Mouse (Mus musculus): ENCODE results near the gene Map3k7cl. TPM values are rescaled to one million over a fixed set of nuclear protein-coding genes. Genes with fewer than 3 reads are reported as not detected.

The Map3k7cl gene
- polyA plus RNA-seq, 1 experiment from 2014 or later: 0.39 TPM

DNA sequence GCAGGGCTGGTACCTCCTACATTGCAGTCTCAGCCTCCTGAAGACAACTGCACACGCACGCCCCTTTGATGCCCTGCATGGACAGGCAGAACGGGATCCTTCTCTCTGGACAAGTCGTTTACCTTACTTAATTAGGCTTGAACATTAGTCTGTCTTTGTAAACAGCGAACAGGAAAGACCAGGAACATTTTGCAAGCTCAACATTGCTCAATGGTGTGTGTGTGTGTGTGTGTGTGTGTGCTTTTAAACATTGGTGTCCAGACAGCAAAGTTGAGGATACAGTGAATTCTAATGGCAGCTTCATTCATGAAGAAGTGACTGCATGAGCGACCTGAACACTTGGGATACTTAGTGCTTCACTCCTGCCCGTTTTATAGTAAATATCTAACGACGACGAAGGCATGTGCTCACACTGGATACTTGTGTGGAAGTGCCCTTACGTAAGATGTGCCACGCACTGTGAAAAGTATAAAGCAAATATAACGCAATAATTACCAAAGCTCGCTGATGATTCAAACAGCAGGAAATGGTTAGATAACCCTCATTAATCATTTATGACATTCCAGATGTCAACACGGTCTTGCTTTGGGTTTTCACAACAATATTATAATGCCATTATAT lies 59.2 kb downstream of the Map3k7cl start:
- Histone ChIP-seq H3K9me3 (ENCODE audit: control insufficient read depth, low read depth, low read length) (no peaks in the 10 kb centered on the region), H3K27ac (ENCODE audit: low read length) (no peak overlapping the region), H3K9ac (replicated peaks; ENCODE audit: low read depth, low read length) (no peak overlapping the region), H3K4me1 (ENCODE audit: control insufficient read depth, insufficient read depth, low read length) (no peaks in the 10 kb centered on the region), H3K27me3 (ENCODE audit: control insufficient read depth, insufficient read depth, low read length) (no peaks in the 10 kb centered on the region), H3K4me2 (replicated peaks; ENCODE audit: low read depth, low read length) (no peak overlapping the region), H3K4me3 (ENCODE audit: low read depth, low read length) (no peak overlapping the region), H3K36me3 (ENCODE audit: control insufficient read depth, insufficient read depth, low read length) (no peaks in the 10 kb centered on the region)
- 69% methylated on average over 15 of the region's 15 CpGs for WGBS
- ATAC-seq (ENCODE audit: insufficient number of reproducible peaks, insufficient read depth, low FRiP score, low read depth): no peak

DNA sequence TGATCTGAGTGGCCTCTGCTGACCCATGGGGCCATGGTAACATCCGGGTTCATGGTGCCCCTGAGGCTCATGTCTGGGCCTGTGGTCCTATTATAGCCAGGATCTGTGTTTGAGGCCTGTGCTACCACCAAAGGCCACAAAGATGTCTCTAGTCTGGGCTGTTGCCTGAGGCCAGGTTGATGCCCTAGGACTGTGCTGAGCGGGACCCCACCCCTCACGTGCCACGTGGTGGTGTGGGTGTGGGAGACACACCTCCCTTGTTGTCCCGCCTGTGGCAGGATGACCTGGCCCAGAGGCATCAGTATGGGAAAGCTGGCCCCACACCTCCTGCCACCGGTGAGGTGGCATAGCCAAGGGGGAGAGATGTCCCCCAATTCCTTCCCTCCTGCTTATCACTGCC lies 64.2 kb downstream of the Map3k7cl start:
- 77% methylated on average over 6 of the region's 6 CpGs for WGBS

DNA sequence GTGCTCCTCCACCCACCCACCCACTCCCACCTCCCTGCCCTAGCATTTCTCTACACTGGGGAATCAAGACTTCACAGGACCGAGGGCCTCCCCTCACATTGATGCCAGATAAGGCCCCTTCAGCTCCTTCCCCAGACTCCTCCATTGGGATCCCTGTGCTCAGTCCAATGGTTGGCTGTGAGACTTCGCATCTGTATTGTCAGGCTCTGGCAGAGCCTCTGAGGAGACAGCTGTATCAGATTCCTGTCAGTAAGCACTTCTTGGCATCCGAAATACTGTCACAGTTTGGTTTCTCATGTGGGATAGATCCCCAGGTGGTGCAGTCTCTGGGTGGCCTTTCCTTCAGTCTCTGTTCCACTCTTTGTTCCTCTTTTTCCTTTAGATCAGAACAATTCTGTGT lies 68.1 kb downstream of the Map3k7cl start:
- 80% methylated on average over 3 of the region's 3 CpGs for WGBS

More for the DNA sequence above, 64.2 kb downstream of the Map3k7cl start:
- no peak for ATAC-seq (ENCODE audit: insufficient number of reproducible peaks, insufficient read depth, low FRiP score, low read depth)
- H3K4me1 ChIP-seq (ENCODE audit: control insufficient read depth, insufficient read depth, low read length): no peaks in the 10 kb centered on the region
- H3K36me3 ChIP-seq (ENCODE audit: control insufficient read depth, insufficient read depth, low read length): no peaks in the 10 kb centered on the region
- no peaks in the 10 kb centered on the region for H3K9me3 ChIP-seq (ENCODE audit: control insufficient read depth, low read depth, low read length)
- no peak overlapping the region for H3K9ac ChIP-seq (replicated peaks; ENCODE audit: low read depth, low read length)
- no peak overlapping the region for H3K27ac ChIP-seq (ENCODE audit: low read length)
- no peak overlapping the region for H3K4me3 ChIP-seq (ENCODE audit: low read depth, low read length)
- H3K27me3 ChIP-seq (ENCODE audit: control insufficient read depth, insufficient read depth, low read length): no peaks in the 10 kb centered on the region
- H3K4me2 ChIP-seq (replicated peaks; ENCODE audit: low read depth, low read length): no peak overlapping the region

GRCm38 (mm10) chr16:87623881-87624280 lies 70.8 kb downstream of the Map3k7cl start:
- no peak overlapping the region for H3K9ac ChIP-seq (replicated peaks; ENCODE audit: low read depth, low read length)
- H3K4me1 ChIP-seq (ENCODE audit: control insufficient read depth, insufficient read depth, low read length): no peaks in the 10 kb centered on the region
- peaks cover 5% of the 10 kb centered on the region; the same call in 1 of the 2 replicates for H3K9me3 ChIP-seq (ENCODE audit: control insufficient read depth, low read depth, low read length)
- 87% methylated on average over 5 of the region's 5 CpGs for WGBS
- no peak for ATAC-seq (ENCODE audit: insufficient number of reproducible peaks, insufficient read depth, low FRiP score, low read depth)
- no peaks in the 10 kb centered on the region for H3K27me3 ChIP-seq (ENCODE audit: control insufficient read depth, insufficient read depth, low read length)
- no peaks in the 10 kb centered on the region for H3K36me3 ChIP-seq (ENCODE audit: control insufficient read depth, insufficient read depth, low read length)
- no peak overlapping the region for H3K4me2 ChIP-seq (replicated peaks; ENCODE audit: low read depth, low read length)
- H3K27ac ChIP-seq (ENCODE audit: low read length): no peak overlapping the region
- no peak overlapping the region for H3K4me3 ChIP-seq (ENCODE audit: low read depth, low read length)

More for the DNA sequence above, 68.1 kb downstream of the Map3k7cl start:
- H3K27me3 ChIP-seq (ENCODE audit: control insufficient read depth, insufficient read depth, low read length): no peaks in the 10 kb centered on the region
- no peaks in the 10 kb centered on the region for H3K36me3 ChIP-seq (ENCODE audit: control insufficient read depth, insufficient read depth, low read length)
- H3K27ac ChIP-seq (ENCODE audit: low read length): no peak overlapping the region
- no peaks in the 10 kb centered on the region for H3K4me1 ChIP-seq (ENCODE audit: control insufficient read depth, insufficient read depth, low read length)
- H3K4me2 ChIP-seq (replicated peaks; ENCODE audit: low read depth, low read length): no peak overlapping the region
- peaks cover under 1% of the 10 kb centered on the region; the same call in 1 of the 2 replicates for H3K9me3 ChIP-seq (ENCODE audit: control insufficient read depth, low read depth, low read length)
- no peak for ATAC-seq (ENCODE audit: insufficient number of reproducible peaks, insufficient read depth, low FRiP score, low read depth)
- no peak overlapping the region for H3K9ac ChIP-seq (replicated peaks; ENCODE audit: low read depth, low read length)
- H3K4me3 ChIP-seq (ENCODE audit: low read depth, low read length): no peak overlapping the region

DNA sequence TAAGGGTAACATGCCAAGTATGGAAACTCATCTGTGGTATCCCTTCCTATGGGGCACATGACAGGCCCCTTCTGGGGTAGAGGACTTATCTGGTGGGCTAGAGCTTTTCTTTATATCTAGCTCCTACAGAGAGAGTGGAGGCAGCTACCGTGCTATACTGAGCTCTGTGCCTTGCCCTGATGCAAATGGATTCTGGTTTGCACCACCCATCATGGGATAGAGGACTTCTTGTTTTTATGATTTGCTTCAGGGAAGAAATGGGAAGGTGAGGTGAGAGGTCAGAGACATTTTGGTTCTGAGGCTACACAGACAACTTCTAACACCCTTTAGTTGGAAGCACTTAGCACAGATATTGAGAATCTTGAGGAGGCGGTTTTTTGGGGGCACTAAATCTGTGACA lies 71.8 kb downstream of the Map3k7cl start:
- no peak; the same call in 1 of the 2 replicates for ATAC-seq (ENCODE audit: insufficient number of reproducible peaks, insufficient read depth, low FRiP score, low read depth)
- H3K27ac ChIP-seq (ENCODE audit: low read length): no peak overlapping the region
- no peaks in the 10 kb centered on the region for H3K36me3 ChIP-seq (ENCODE audit: control insufficient read depth, insufficient read depth, low read length)
- H3K9me3 ChIP-seq (ENCODE audit: control insufficient read depth, low read depth, low read length): peaks cover 5% of the 10 kb centered on the region; the same call in 1 of the 2 replicates
- H3K4me2 ChIP-seq (replicated peaks; ENCODE audit: low read depth, low read length): no peak overlapping the region
- H3K9ac ChIP-seq (replicated peaks; ENCODE audit: low read depth, low read length): no peak overlapping the region
- 76% methylated on average over 2 of the region's 2 CpGs for WGBS
- H3K4me3 ChIP-seq (ENCODE audit: low read depth, low read length): no peak overlapping the region
- H3K4me1 ChIP-seq (ENCODE audit: control insufficient read depth, insufficient read depth, low read length): no peaks in the 10 kb centered on the region
- no peaks in the 10 kb centered on the region for H3K27me3 ChIP-seq (ENCODE audit: control insufficient read depth, insufficient read depth, low read length)

- Histone ChIP-seq H3K4me1 (ENCODE audit: control insufficient read depth, insufficient read depth, low read length) (no peaks in the 10 kb centered on the region), H3K4me3 (ENCODE audit: low read depth, low read length) (no peak overlapping the region), H3K9me3 (ENCODE audit: control insufficient read depth, low read depth, low read length) (peaks cover 5% of the 10 kb centered on the region; the same call in 1 of the 2 replicates), H3K4me2 (replicated peaks; ENCODE audit: low read depth, low read length) (no peak overlapping the region), H3K27ac (ENCODE audit: low read length) (no peak overlapping the region), H3K36me3 (ENCODE audit: control insufficient read depth, insufficient read depth, low read length) (no peaks in the 10 kb centered on the region), H3K27me3 (ENCODE audit: control insufficient read depth, insufficient read depth, low read length) (no peaks in the 10 kb centered on the region), H3K9ac (replicated peaks; ENCODE audit: low read depth, low read length) (no peak overlapping the region)
- no peak for ATAC-seq (ENCODE audit: insufficient number of reproducible peaks, insufficient read depth, low FRiP score, low read depth)
- WGBS: 77% methylated on average over 3 of the region's 3 CpGs
These were observed 72.2 kb downstream of the Map3k7cl start for GRCm38 (mm10) chr16:87625341-87625740.

GRCm38 (mm10) chr16:87625816-87626215 lies 72.7 kb downstream of the Map3k7cl start:
- no peak overlapping the region for H3K4me2 ChIP-seq (replicated peaks; ENCODE audit: low read depth, low read length)
- H3K4me3 ChIP-seq (ENCODE audit: low read depth, low read length): no peak overlapping the region
- 94% methylated on average over 8 of the region's 8 CpGs for WGBS
- ATAC-seq (ENCODE audit: insufficient number of reproducible peaks, insufficient read depth, low FRiP score, low read depth): no peak
- H3K27ac ChIP-seq (ENCODE audit: low read length): no peak overlapping the region
- no peaks in the 10 kb centered on the region for H3K4me1 ChIP-seq (ENCODE audit: control insufficient read depth, insufficient read depth, low read length)
- H3K9me3 ChIP-seq (ENCODE audit: control insufficient read depth, low read depth, low read length): peaks cover 5% of the 10 kb centered on the region; the same call in 1 of the 2 replicates
- H3K9ac ChIP-seq (replicated peaks; ENCODE audit: low read depth, low read length): no peak overlapping the region
- H3K36me3 ChIP-seq (ENCODE audit: control insufficient read depth, insufficient read depth, low read length): no peaks in the 10 kb centered on the region
- H3K27me3 ChIP-seq (ENCODE audit: control insufficient read depth, insufficient read depth, low read length): no peaks in the 10 kb centered on the region

- no peaks in the 10 kb centered on the region for H3K4me1 ChIP-seq (ENCODE audit: control insufficient read depth, insufficient read depth, low read length)
- H3K9ac ChIP-seq (replicated peaks; ENCODE audit: low read depth, low read length): no peak overlapping the region
- WGBS: 96% methylated on average over 4 of the region's 4 CpGs
- no peak overlapping the region for H3K4me2 ChIP-seq (replicated peaks; ENCODE audit: low read depth, low read length)
- ATAC-seq (ENCODE audit: insufficient number of reproducible peaks, insufficient read depth, low FRiP score, low read depth): no peak
- H3K9me3 ChIP-seq (ENCODE audit: control insufficient read depth, low read depth, low read length): peaks cover 5% of the 10 kb centered on the region; the same call in 1 of the 2 replicates
- no peak overlapping the region for H3K4me3 ChIP-seq (ENCODE audit: low read depth, low read length)
- H3K36me3 ChIP-seq (ENCODE audit: control insufficient read depth, insufficient read depth, low read length): no peaks in the 10 kb centered on the region
- no peak overlapping the region for H3K27ac ChIP-seq (ENCODE audit: low read length)
- H3K27me3 ChIP-seq (ENCODE audit: control insufficient read depth, insufficient read depth, low read length): no peaks in the 10 kb centered on the region
These were observed 73.6 kb downstream of the Map3k7cl start for GRCm38 (mm10) chr16:87626696-87627095.

- ATAC-seq (ENCODE audit: insufficient number of reproducible peaks, insufficient read depth, low FRiP score, low read depth): no peak
- H3K36me3 ChIP-seq (ENCODE audit: control insufficient read depth, insufficient read depth, low read length): no peaks in the 10 kb centered on the region
- H3K4me2 ChIP-seq (replicated peaks; ENCODE audit: low read depth, low read length): no peak overlapping the region
These were observed 81.6 kb downstream of the Map3k7cl start for GRCm38 (mm10) chr16:87634709-87635108.

More at GRCm38 (mm10) chr16:87634709-87635108, 81.6 kb downstream of the Map3k7cl start:
- Histone ChIP-seq H3K4me1 (ENCODE audit: control insufficient read depth, insufficient read depth, low read length) (no peaks in the 10 kb centered on the region), H3K9me3 (ENCODE audit: control insufficient read depth, low read depth, low read length) (no peaks in the 10 kb centered on the region), H3K9ac (replicated peaks; ENCODE audit: low read depth, low read length) (no peak overlapping the region), H3K4me3 (ENCODE audit: low read depth, low read length) (no peak overlapping the region), H3K27ac (ENCODE audit: low read length) (no peak overlapping the region), H3K27me3 (ENCODE audit: control insufficient read depth, insufficient read depth, low read length) (no peaks in the 10 kb centered on the region)

All from stomach, embryonic 14.5 days (tissue).